Mouse (Mus musculus) erythroblast, embryonic 14.5 days (primary cell): ENCODE results near the gene 4921517D22Rik.

ENCODE experiments used
- GATA1 ChIP-seq: IDR thresholded peaks from 2 replicates; pipeline ENCODE4 v1.6.1; 2012; ENCODE audit warnings: low read length, inconsistent platforms, mixed read lengths
- TAL1 ChIP-seq: IDR thresholded peaks from 3 replicates; pipeline ENCODE4 v1.6.1; 2012; ENCODE audit warnings: low read length, inconsistent platforms, mixed read lengths

GRCm38 (mm10) chr13:59703514-59703913 lies 9.6 kb upstream of the 4921517D22Rik start:
- no peak for TF ChIP-seq GATA1
- TF ChIP-seq TAL1 = no peak
